In the genomic region with DNA sequence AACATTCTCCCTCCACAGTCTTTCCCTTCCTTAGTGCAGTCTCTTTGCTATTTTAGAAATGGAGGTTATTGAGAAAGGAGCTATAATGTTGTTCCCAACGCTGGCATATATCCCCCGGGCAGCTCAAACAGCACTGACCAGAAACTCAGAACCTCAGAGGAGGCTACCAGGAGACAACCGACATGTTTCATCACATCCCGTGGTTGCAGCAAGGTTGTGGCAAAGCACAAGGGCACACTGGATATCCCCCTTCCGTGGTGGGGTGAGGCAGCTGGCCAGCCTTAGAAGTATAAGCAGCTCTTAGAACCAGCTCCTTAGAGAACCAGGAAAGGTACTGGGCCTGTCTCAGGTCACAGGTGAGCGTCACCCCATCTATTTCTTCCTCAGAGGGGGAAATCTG, we compare ENCODE assay signal across 21 mouse cellular contexts. TPM values are rescaled to one million over a fixed set of nuclear protein-coding genes. Genes with fewer than 3 reads are reported as not detected.
DNase-seq lines count a peak whose midpoint lies in the region; ATAC-seq lines count a peak whose summit lies in the region.
"Had no signal": no experiment of that assay in that cellular context is flagged by ENCODE, and none has a peak within 500 bp of the region (broad histone marks: within the 10 kb centered on the region; RNA-seq: fewer than 3 reads in every experiment).

No protein-coding gene starts in this region.

- no peak for DNase-seq in heart, adult 8-10 months (ENCODE audit: low spot score)
- DNase-seq in 416B (ENCODE audit: low read depth): peak; percentile 89
- DNase-seq in kidney, postnatal 10 days: no peak
- no peak for DNase-seq in right cerebral cortex, postnatal 4 days
- DNase-seq: B cell, adult 2 months; cerebellum, adult 9-10 months; embryo, embryonic 11 days; gastrocnemius, postnatal 25 days; lung, embryonic 14.5 days; retina, postnatal 1 day had no signal

- no peak overlapping the region for H3K4me3 ChIP-seq in heart, embryonic 12.5 days
- H3K4me3 ChIP-seq: embryonic facial prominence, embryonic 15.5 days; forebrain, embryonic 13.5 days; limb, embryonic 12.5 days had no signal

- ATAC-seq in heart, embryonic 12.5 days (ENCODE audit: insufficient number of reproducible peaks, low FRiP score): no peak
- ATAC-seq in granulocyte monocyte progenitor cell, adult 5-6 weeks (replicated peaks; ENCODE audit: poor library complexity, severe bottlenecking): peak; percentile 83
- ATAC-seq in megakaryocyte, adult 5-6 weeks (ENCODE audit: poor library complexity, severe bottlenecking): peak; percentile 80
- no peak for ATAC-seq in erythroid progenitor cell, adult 5-6 weeks (replicated peaks; ENCODE audit: low FRiP score, poor library complexity, severe bottlenecking)
- ATAC-seq: forebrain, embryonic 13.5 days; Patski had no signal

- no peak overlapping the region for H3K4me2 ChIP-seq in heart, embryonic 12.5 days
- H3K4me2 ChIP-seq: embryonic facial prominence, embryonic 15.5 days; forebrain, embryonic 13.5 days; limb, embryonic 12.5 days; lung, embryonic 14.5 days; midbrain, embryonic 11.5 days had no signal

- no peaks in the 10 kb centered on the region for H3K27me3 ChIP-seq in heart, embryonic 12.5 days (replicated peaks)
- H3K27me3 ChIP-seq: embryonic facial prominence, embryonic 15.5 days; forebrain, embryonic 13.5 days; limb, embryonic 12.5 days; Patski had no signal

- peaks cover 15% of the 10 kb centered on the region for H3K4me1 ChIP-seq in heart, embryonic 12.5 days (replicated peaks)

- H3K36me3 ChIP-seq in heart, embryonic 12.5 days: no peaks in the 10 kb centered on the region
- H3K36me3 ChIP-seq: embryonic facial prominence, embryonic 15.5 days; limb, embryonic 12.5 days had no signal

- H3K9ac ChIP-seq in heart, embryonic 12.5 days: peak overlapping the region; percentile 21; the same call in 1 of the 2 replicates
- H3K9ac ChIP-seq: embryonic facial prominence, embryonic 15.5 days; forebrain, embryonic 13.5 days; limb, embryonic 12.5 days; lung, embryonic 14.5 days had no signal

- H3K9me3 ChIP-seq in heart, embryonic 12.5 days (replicated peaks): no peaks in the 10 kb centered on the region
- H3K9me3 ChIP-seq: embryonic facial prominence, embryonic 15.5 days; forebrain, embryonic 13.5 days; limb, embryonic 12.5 days had no signal

- 0 out of 2 replicates have a peak overlapping the region, but pooled peaks have one; percentile 1 for H3K27ac ChIP-seq in heart, embryonic 12.5 days (ENCODE audit: poor library complexity, severe bottlenecking)
- H3K27ac ChIP-seq: embryonic facial prominence, embryonic 15.5 days; forebrain, embryonic 13.5 days; limb, embryonic 12.5 days had no signal

- 85% methylated on average over 6 of the region's 6 CpGs for WGBS in heart, embryonic 12.5 days

RNA-seq across cellular contexts. Expression of gene Klhl5, which starts 5.7 kb away (rescaled TPM):
- polyA plus RNA-seq in heart, embryonic 12.5 days (2016; fragmentation: Nextera tagmentation; extraction: Ambion mirVana): 18.8 and 21.5 TPM in 2 replicates
- 10 to 100 TPM; 13.0 to 16.0 (median 13.4) TPM for total RNA-seq in heart, adult 8-10 months (2022)
- total RNA-seq in granulocyte monocyte progenitor cell, adult 5-6 weeks (2014; fragmentation: Nextera tagmentation): 96.8 and 101 TPM in 2 replicates
- 73.9 and 75.1 TPM in 2 replicates for total RNA-seq in granulocyte monocyte progenitor cell, adult 5-6 weeks (2017)
- 63.3 and 74.9 TPM in 2 replicates for total RNA-seq in megakaryocyte, adult 5-6 weeks (2015)
- total RNA-seq in megakaryocyte, adult 5-6 weeks (2017): 47.5 and 50.7 TPM in 2 replicates
- total RNA-seq in erythroid progenitor cell, adult 5-6 weeks (2015; ENCODE audit: low replicate concordance): 14.4 and 22.2 TPM in 2 replicates
- total RNA-seq in erythroid progenitor cell, adult 5-6 weeks (2017; ENCODE audit: low replicate concordance): 6.4 and 6.8 TPM in 2 replicates

RNA-seq across cellular contexts. Expression of gene Tmem156, which starts 9.7 kb away (rescaled TPM):
- 0.27 TPM in 1 of 2 replicates, not detected in the other for polyA plus RNA-seq in heart, embryonic 12.5 days (2016; fragmentation: Nextera tagmentation; extraction: Ambion mirVana)
- total RNA-seq in heart, adult 8-10 months (2022): under 1 TPM in 1 of 4 experiments, not detected in 3; 0.17 TPM
- total RNA-seq in granulocyte monocyte progenitor cell, adult 5-6 weeks (2014; fragmentation: Nextera tagmentation): 38.6 and 42.1 TPM in 2 replicates
- 49.4 and 62.3 TPM in 2 replicates for total RNA-seq in granulocyte monocyte progenitor cell, adult 5-6 weeks (2017)
- total RNA-seq in megakaryocyte, adult 5-6 weeks (2015): 34.8 and 37.4 TPM in 2 replicates
- 54.5 and 54.9 TPM in 2 replicates for total RNA-seq in megakaryocyte, adult 5-6 weeks (2017)
- 2.5 and 4.0 TPM in 2 replicates for total RNA-seq in erythroid progenitor cell, adult 5-6 weeks (2015; ENCODE audit: low replicate concordance)
- total RNA-seq in erythroid progenitor cell, adult 5-6 weeks (2017; ENCODE audit: low replicate concordance): 2.1 and 16.3 TPM in 2 replicates
- total RNA-seq: adrenal gland, postnatal 36 days; gastrocnemius, postnatal 25 days had no signal
- polyA plus RNA-seq: forebrain, embryonic 13.5 days; heart, embryonic 14.5 days; limb, embryonic 12.5 days; midbrain, embryonic 11.5 days; Patski had no signal

Comparison
In these comparisons a context has a peak if more than half of its experiments do, and no peak if none do; other contexts are left out.
1. ATAC-seq: peak in granulocyte monocyte progenitor cell, adult 5-6 weeks (single experiment) and megakaryocyte, adult 5-6 weeks (single experiment); none in heart, embryonic 12.5 days (single experiment) and erythroid progenitor cell, adult 5-6 weeks (single experiment).